Mouse (Mus musculus) stomach, postnatal 0 days (tissue): ENCODE data around the gene Prr14.

ENCODE experiments used
- CTCF ChIP-seq: IDR thresholded peaks from 2 replicates; pipeline ENCODE4 v1.5.1; 2016; ENCODE audit warnings: antibody characterized with exemption, low read depth, mild to moderate bottlenecking, moderate library complexity
- EP300 ChIP-seq: optimal IDR thresholded peaks from 2 replicates; pipeline ENCODE3; 2016; ENCODE audit warnings: antibody characterized with exemption

- TF ChIP-seq CTCF (no peak), EP300 (no peak)
These were observed 56.9 kb downstream of the Prr14 start for GRCm38 (mm10) chr7:127516344-127516743.
